Mouse (Mus musculus) stomach, postnatal 0 days (tissue): ENCODE measurements around the gene Tatdn2.

ENCODE experiments used
- CTCF ChIP-seq: IDR thresholded peaks from 2 replicates; pipeline ENCODE4 v1.5.1; 2016; ENCODE audit warnings: antibody characterized with exemption, low read depth, mild to moderate bottlenecking, moderate library complexity
- EP300 ChIP-seq: optimal IDR thresholded peaks from 2 replicates; pipeline ENCODE3; 2016; ENCODE audit warnings: antibody characterized with exemption

DNA sequence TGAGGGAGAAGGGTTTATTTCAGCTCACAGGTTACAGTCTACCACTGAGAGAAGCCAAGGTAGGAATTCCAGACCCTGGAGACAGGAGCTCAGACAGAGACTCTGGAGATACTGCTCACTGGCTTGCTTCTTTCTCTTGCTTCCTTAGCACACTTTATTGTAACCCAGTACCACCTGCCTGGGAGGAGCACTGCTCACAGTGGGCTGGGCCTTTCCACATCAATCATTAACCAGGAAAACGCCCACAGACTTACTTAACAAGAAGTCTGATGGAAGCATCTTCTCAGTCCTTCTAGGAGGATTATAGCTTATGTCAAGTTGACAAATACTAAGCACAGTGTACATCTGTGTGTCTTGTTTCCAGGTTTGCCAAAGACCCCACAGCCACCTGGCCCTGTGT, 17.9 kb downstream of the Tatdn2 start:
- no peak for TF ChIP-seq CTCF
- TF ChIP-seq EP300, result no peak
